Mouse (Mus musculus) midbrain, embryonic 13.5 days (tissue): ENCODE results near the gene Spata16. TPM values are rescaled to one million over a fixed set of nuclear protein-coding genes. Genes with fewer than 3 reads are reported as not detected.

Experiments
- ATAC-seq: fragments of 200-750 bp; cut with Nextera tagmentation; 2 replicates; pipeline ENCODE4 v1.8.0; 2017; ENCODE audit warnings: mild to moderate bottlenecking, moderate TSS enrichment, moderate library complexity
- H3K27ac ChIP-seq: fragments of 300-500 bp; sonication (generic); 2 replicates; pipeline ENCODE4 v1.5.1; 2015; ENCODE audit warnings: inconsistent platforms, mild to moderate bottlenecking, moderate library complexity
- H3K27me3 ChIP-seq: fragments of 300-500 bp; sonication (generic); 2 replicates; pipeline ENCODE4 v1.6.1; 2015; ENCODE audit warnings: mild to moderate bottlenecking, inconsistent platforms
- H3K36me3 ChIP-seq: fragments of 300-500 bp; sonication (generic); 2 replicates; pipeline ENCODE4 v1.6.1; 2015; ENCODE audit warnings: mild to moderate bottlenecking, inconsistent platforms
- H3K4me1 ChIP-seq: fragments of 300-500 bp; sonication (generic); replicated peaks from 2 replicates; pipeline ENCODE4 v1.6.1; 2015; ENCODE audit warnings: inconsistent platforms
- H3K4me2 ChIP-seq: fragments of 300-500 bp; sonication (generic); replicated peaks from 2 replicates; pipeline ENCODE4 v1.6.1; 2015; ENCODE audit warnings: moderate library complexity, mild to moderate bottlenecking, inconsistent platforms
- H3K4me3 ChIP-seq: fragments of 300-500 bp; sonication (generic); replicated peaks from 2 replicates; pipeline ENCODE4 v1.5.1; 2015; ENCODE audit warnings: mild to moderate bottlenecking, inconsistent platforms
- H3K9ac ChIP-seq: fragments of 300-500 bp; sonication (generic); replicated peaks from 2 replicates; pipeline ENCODE4 v1.6.1; 2015; ENCODE audit warnings: mild to moderate bottlenecking, inconsistent platforms
- H3K9me3 ChIP-seq: fragments of 300-500 bp; sonication (generic); 2 replicates; pipeline ENCODE4 v1.6.1; 2016; ENCODE audit warnings: mild to moderate bottlenecking, inconsistent platforms
- WGBS: fragments of 180-500 bp; shearing (Covaris S2); methylation state at CpG from one replicate; pipeline ENCODE4 v1.1.7; 2015; 5-methylcytosine and 5-hydroxymethylcytosine counted together
- microRNA-seq: library from miRNA; unstranded; fragments of <30 nt; microRNA quantifications from one replicate; pipeline ENCODE4, GENCODE M21; 2016
- polyA plus RNA-seq: library from polyadenylated mRNA; unstranded; fragments of >200 nt; fragmentation: Nextera tagmentation; extraction: Ambion mirVana; gene quantifications from 2 replicates; pipeline ENCODE4 v1.2.1, GENCODE M21; 2015

Gene Spata16
- polyA plus RNA-seq, 1 experiment from 2014 or later: not detected

DNA sequence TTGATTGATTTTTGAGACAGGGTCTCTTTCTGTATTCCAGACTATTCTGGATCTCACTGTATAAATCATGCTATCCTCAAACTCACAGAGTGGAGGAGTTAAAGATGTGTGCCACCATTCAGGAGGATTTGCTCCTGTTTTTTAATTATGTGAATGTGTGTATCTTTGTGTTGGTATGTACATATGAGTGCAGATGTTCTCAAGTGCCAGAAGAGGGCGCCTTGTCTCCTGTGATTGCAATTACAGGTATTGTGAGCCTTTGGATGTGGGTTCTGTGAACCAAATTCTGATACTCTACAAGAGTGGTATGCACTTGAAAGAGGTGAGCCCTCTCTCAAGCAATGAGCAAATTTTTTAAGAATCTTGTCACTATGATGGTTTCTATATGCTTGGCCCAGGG, 369.4 kb downstream of the Spata16 start:
- Histone ChIP-seq H3K9ac (no peak overlapping the region), H3K27ac (no peak overlapping the region), H3K36me3 (no peaks in the 10 kb centered on the region), H3K9me3 (0 out of 2 replicates have a peak, but pooled peaks cover 4% of the 10 kb centered on the region), H3K4me3 (no peak overlapping the region), H3K4me1 (no peaks in the 10 kb centered on the region), H3K27me3 (no peaks in the 10 kb centered on the region), H3K4me2 (no peak overlapping the region)
- no peak for ATAC-seq
- WGBS: 60% methylated on average over 1 of the region's 1 CpGs

- Histone ChIP-seq H3K4me3 (no peak overlapping the region), H3K27ac (no peak overlapping the region), H3K4me1 (no peaks in the 10 kb centered on the region), H3K27me3 (no peaks in the 10 kb centered on the region), H3K36me3 (no peaks in the 10 kb centered on the region), H3K9me3 (no peaks in the 10 kb centered on the region), H3K4me2 (no peak overlapping the region), H3K9ac (no peak overlapping the region)
- no peak for ATAC-seq
- 26% methylated on average over 3 of the region's 3 CpGs for WGBS
Measured at GRCm38 (mm10) chr3:27027957-27028356, 390.5 kb downstream of the Spata16 start.

GRCm38 (mm10) chr3:27028526-27028925, 391.1 kb downstream of the Spata16 start:
- H3K36me3 ChIP-seq: no peaks in the 10 kb centered on the region
- no peak overlapping the region for H3K4me3 ChIP-seq
- no peak for ATAC-seq
- no peak overlapping the region for H3K27ac ChIP-seq
- no peak overlapping the region for H3K4me2 ChIP-seq
- no peaks in the 10 kb centered on the region for H3K27me3 ChIP-seq
- no peak overlapping the region for H3K9ac ChIP-seq
- H3K9me3 ChIP-seq: no peaks in the 10 kb centered on the region
- H3K4me1 ChIP-seq: no peaks in the 10 kb centered on the region

DNA sequence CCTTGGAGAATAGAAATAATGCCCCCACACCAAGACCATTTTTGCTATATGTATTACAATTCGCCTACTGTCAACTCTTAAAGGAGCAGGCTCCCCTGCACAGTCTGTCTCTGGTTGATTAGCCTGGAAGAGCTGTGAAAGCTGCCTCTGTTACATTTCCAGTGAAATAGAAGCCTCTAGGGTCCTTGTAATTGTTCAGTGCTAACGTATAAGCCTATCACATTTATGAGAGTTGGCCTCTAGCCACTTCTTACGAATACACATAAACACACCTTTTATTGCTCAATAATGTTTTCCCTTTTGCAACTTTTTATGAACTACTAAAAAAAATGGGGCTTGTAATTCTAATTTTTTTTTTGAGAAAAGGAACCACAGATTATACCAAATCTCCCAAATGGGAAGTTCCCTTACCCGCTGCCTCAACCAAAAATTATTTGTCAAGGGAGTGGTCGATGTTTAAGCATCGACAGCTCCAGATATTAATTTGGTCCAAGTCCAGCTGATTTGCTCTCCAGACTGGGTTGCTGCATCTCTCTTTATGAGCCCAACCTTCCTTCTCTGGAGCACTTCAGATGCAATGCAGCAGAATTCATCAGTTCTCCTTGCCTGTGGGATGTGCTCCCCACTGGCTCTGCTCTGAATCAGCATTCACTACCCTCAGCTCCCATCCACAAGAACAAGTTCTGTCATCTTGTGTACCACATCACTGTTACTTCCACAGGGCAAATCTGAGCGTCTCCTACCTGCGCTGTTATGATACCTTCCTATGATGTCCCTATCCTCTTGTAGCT, 392.8 kb downstream of the Spata16 start:
- ATAC-seq: no peak
- Histone ChIP-seq H3K9me3 (no peaks in the 10 kb centered on the region), H3K27ac (no peak overlapping the region), H3K36me3 (no peaks in the 10 kb centered on the region), H3K27me3 (no peaks in the 10 kb centered on the region), H3K4me2 (no peak overlapping the region), H3K4me1 (no peaks in the 10 kb centered on the region), H3K4me3 (no peak overlapping the region), H3K9ac (no peak overlapping the region)
- 94% methylated on average over 8 of the region's 8 CpGs for WGBS

Small RNA genes within 50 kb of the gene (microRNA-seq; reads per million reads assigned to microRNA genes)
- gene Gm25773: not detected
- gene Gm44464: not detected
